18 mouse cellular contexts compared by ENCODE assay signal in genomic region chr1:150257596-150257995, GRCm38 (mm10).
A peak's percentile ranks its signal among the peaks of the same experiment; 100 is the strongest.
DNase-seq lines count a peak whose midpoint lies in the region; ATAC-seq and TF ChIP-seq lines count a peak whose summit lies in the region.
"Had no signal": no experiment of that assay in that cellular context is flagged by ENCODE, and none has a peak within 500 bp of the region (broad histone marks: within the 10 kb centered on the region; RNA-seq: fewer than 3 reads in every experiment).

No protein-coding gene starts in this region.

- ATAC-seq in kidney, postnatal 0 days (replicated peaks; ENCODE audit: low FRiP score, low read depth) = no peak
- ATAC-seq in kidney, embryonic 16.5 days (ENCODE audit: low FRiP score, low TSS enrichment) = no peak
- ATAC-seq: forebrain, embryonic 15.5 days had no signal

- no peaks in the 10 kb centered on the region for H3K27me3 ChIP-seq in kidney, postnatal 0 days (ENCODE audit: insufficient read depth, low read length)
- no peaks in the 10 kb centered on the region for H3K27me3 ChIP-seq in kidney, embryonic 16.5 days (ENCODE audit: insufficient read depth, low read length)
- H3K27me3 ChIP-seq: embryonic facial prominence, embryonic 12.5 days; forebrain, embryonic 15.5 days; limb, embryonic 13.5 days had no signal

- H3K4me1 ChIP-seq in kidney, postnatal 0 days (replicated peaks; ENCODE audit: insufficient read depth, low read length) = no peaks in the 10 kb centered on the region
- H3K4me1 ChIP-seq in kidney, embryonic 16.5 days (ENCODE audit: insufficient read depth, low read length) = no peaks in the 10 kb centered on the region
- H3K4me1 ChIP-seq: embryonic facial prominence, embryonic 12.5 days; forebrain, embryonic 15.5 days; limb, embryonic 13.5 days had no signal

- H3K27ac ChIP-seq in kidney, postnatal 0 days = no peak overlapping the region
- H3K27ac ChIP-seq in kidney, embryonic 16.5 days (ENCODE audit: low read length) = no peak overlapping the region
- H3K27ac ChIP-seq: embryonic facial prominence, embryonic 12.5 days; forebrain, embryonic 15.5 days; limb, embryonic 13.5 days; macrophage had no signal

- no peaks in the 10 kb centered on the region for H3K9me3 ChIP-seq in kidney, postnatal 0 days (replicated peaks; ENCODE audit: low read length)
- no peaks in the 10 kb centered on the region for H3K9me3 ChIP-seq in kidney, embryonic 16.5 days (ENCODE audit: low read length)
- H3K9me3 ChIP-seq: embryonic facial prominence, embryonic 12.5 days; forebrain, embryonic 15.5 days; limb, embryonic 13.5 days had no signal

- DNase-seq in kidney, postnatal 0 days (ENCODE audit: low spot score) = peak; percentile 39
- DNase-seq in 416B (ENCODE audit: low read depth) (peak; percentile 69), ES-CJ7 (ENCODE audit: low read depth, low spot score) (peak; percentile 25)
- peak; percentile 34 for DNase-seq in embryo, embryonic 11 days
- DNase-seq in urinary bladder, postnatal 4 days (ENCODE audit: low spot score in 2 of 2) = no peak
- DNase-seq in cerebellum, postnatal 4 days (ENCODE audit: low spot score in 2 of 2) = no peak
- no peak for DNase-seq in urinary bladder, adult 18-20 months (ENCODE audit: low spot score in 2 of 2)
- DNase-seq: adrenal gland, adult 2 months; heart, adult 11 months; heart, postnatal 36 days; kidney, adult 11 months; layer of hippocampus, adult 9-11 months had no signal

- H3K4me2 ChIP-seq in kidney, postnatal 0 days (ENCODE audit: low read length) = no peak overlapping the region
- H3K4me2 ChIP-seq in kidney, embryonic 16.5 days (replicated peaks; ENCODE audit: low read depth, low read length) = no peak overlapping the region
- H3K4me2 ChIP-seq: embryonic facial prominence, embryonic 12.5 days; forebrain, embryonic 15.5 days; limb, embryonic 13.5 days had no signal

- no peak overlapping the region for H3K9ac ChIP-seq in kidney, postnatal 0 days (ENCODE audit: low read depth, low read length)
- H3K9ac ChIP-seq in kidney, embryonic 16.5 days (replicated peaks; ENCODE audit: low read length) = no peak overlapping the region
- H3K9ac ChIP-seq: embryonic facial prominence, embryonic 12.5 days; forebrain, embryonic 15.5 days; limb, embryonic 13.5 days had no signal

- TF ChIP-seq CTCF in kidney, postnatal 0 days (IDR thresholded peaks at IDR 0.05; ENCODE audit: low read depth) = peak; percentile 68

- WGBS in kidney, postnatal 0 days = 63% methylated on average over 4 of the region's 4 CpGs
- WGBS in kidney, embryonic 16.5 days = 62% methylated on average over 4 of the region's 4 CpGs

- H3K36me3 ChIP-seq in kidney, postnatal 0 days (ENCODE audit: insufficient read depth, low read length) = no peaks in the 10 kb centered on the region
- no peaks in the 10 kb centered on the region for H3K36me3 ChIP-seq in kidney, embryonic 16.5 days (ENCODE audit: insufficient read depth, low read length)
- H3K36me3 ChIP-seq: embryonic facial prominence, embryonic 12.5 days; forebrain, embryonic 15.5 days; limb, embryonic 13.5 days had no signal

- no peak overlapping the region for H3K4me3 ChIP-seq in kidney, postnatal 0 days (replicated peaks; ENCODE audit: low read depth, low read length)
- H3K4me3 ChIP-seq in kidney, embryonic 16.5 days (ENCODE audit: low read length) = no peak overlapping the region
- H3K4me3 ChIP-seq: embryonic facial prominence, embryonic 12.5 days; forebrain, embryonic 15.5 days; limb, embryonic 13.5 days; myocyte had no signal

Comparison
In these comparisons a context has a peak if more than half of its experiments do, and no peak if none do; other contexts are left out.
1. DNase-seq: peak in kidney, postnatal 0 days (single experiment), 416B (single experiment), ES-CJ7 (single experiment) and embryo, embryonic 11 days (single experiment); none in urinary bladder, postnatal 4 days (0 of 2), cerebellum, postnatal 4 days (0 of 2) and urinary bladder, adult 18-20 months (0 of 2).